Mouse (Mus musculus) embryonic fibroblast, embryonic 13.5 days (primary cell): ENCODE measurements at regions not wholly inside any gene's neighbourhood (a gene's known extent, or its start where the extent isn't known, plus 50 kb on each side); places are given as distances from the start of the nearest gene placed in this dataset.

Experiments used
- H3K27ac ChIP-seq: 2 replicates; pipeline ENCODE4 v1.5.1; 2012; ENCODE audit warnings: low read length, control low read depth, inconsistent platforms; ENCODE audit not compliant: insufficient read depth
- H3K4me1 ChIP-seq: 2 replicates; pipeline ENCODE4 v1.6.1; 2011; ENCODE audit warnings: low read length; ENCODE audit not compliant: control insufficient read depth, insufficient read depth
- H3K4me3 ChIP-seq: 2 replicates; pipeline ENCODE4 v1.5.1; 2011; ENCODE audit warnings: mild to moderate bottlenecking, control low read depth, low read length; ENCODE audit not compliant: insufficient read depth
- CTCF ChIP-seq: IDR thresholded peaks from 2 replicates; pipeline ENCODE4 v1.5.1; 2011; ENCODE audit warnings: mild to moderate bottlenecking, control low read depth, low read length, moderate library complexity, borderline replicate concordance; ENCODE audit not compliant: insufficient read depth
- POLR2A ChIP-seq: IDR thresholded peaks from 2 replicates; pipeline ENCODE4 v1.6.1; 2011; ENCODE audit warnings: low read depth, mild to moderate bottlenecking, control low read depth, low read length, moderate library complexity

DNA sequence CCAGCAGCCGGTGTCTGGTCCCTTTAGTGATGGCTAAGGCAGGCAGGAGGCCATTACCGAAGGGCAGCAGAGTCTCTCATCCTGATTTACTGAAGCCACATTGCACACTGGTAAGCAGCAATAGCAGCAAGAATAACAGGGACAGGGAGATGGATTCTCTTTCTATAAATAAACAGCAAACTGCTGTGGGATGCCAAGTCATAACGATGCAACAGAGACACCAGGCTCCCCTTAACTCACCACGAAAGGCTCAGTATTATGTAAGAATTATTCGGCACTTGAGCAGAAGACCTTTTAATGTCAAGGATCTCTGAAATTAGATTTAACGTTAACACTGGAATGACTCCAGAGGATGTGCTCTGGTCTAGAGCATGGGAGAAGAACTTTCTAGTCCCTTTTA lies 202.1 kb downstream of the Ddx10 start:
- no peak for TF ChIP-seq CTCF
- TF ChIP-seq POLR2A = no peak
- Histone ChIP-seq H3K4me1 (no peaks in the 10 kb centered on the region), H3K4me3 (no peak overlapping the region), H3K27ac (no peak overlapping the region)

DNA sequence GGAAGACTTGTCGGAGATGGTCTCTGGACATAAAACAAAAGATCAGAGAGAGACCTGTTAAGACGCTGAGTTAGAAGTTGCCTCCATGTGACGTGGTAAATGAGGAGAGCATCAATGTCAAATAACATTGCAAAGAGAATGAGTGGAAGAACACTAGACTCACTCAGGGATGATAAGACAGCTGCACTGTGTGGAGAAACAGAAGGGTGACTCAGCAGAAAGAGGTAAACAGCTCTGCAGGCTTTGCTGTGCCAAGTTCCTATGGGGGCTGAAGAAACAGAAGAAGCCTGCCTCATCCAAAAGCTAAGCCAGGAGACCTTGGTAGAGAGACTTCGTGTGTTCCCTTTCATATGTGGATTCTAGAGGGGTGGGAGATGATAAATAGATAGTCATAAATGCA lies 214.1 kb downstream of the Ddx10 start:
- Histone ChIP-seq H3K4me3 (no peak overlapping the region), H3K4me1 (no peaks in the 10 kb centered on the region), H3K27ac (no peak overlapping the region)
- TF ChIP-seq CTCF (no peak), POLR2A (no peak)

- Histone ChIP-seq H3K4me3 (no peak overlapping the region), H3K4me1 (no peaks in the 10 kb centered on the region), H3K27ac (no peak overlapping the region)
- no peak for TF ChIP-seq CTCF
- no peak for TF ChIP-seq POLR2A
Observed at GRCm38 (mm10) chr9:53022096-53022495, 225.8 kb downstream of the Ddx10 start.

DNA sequence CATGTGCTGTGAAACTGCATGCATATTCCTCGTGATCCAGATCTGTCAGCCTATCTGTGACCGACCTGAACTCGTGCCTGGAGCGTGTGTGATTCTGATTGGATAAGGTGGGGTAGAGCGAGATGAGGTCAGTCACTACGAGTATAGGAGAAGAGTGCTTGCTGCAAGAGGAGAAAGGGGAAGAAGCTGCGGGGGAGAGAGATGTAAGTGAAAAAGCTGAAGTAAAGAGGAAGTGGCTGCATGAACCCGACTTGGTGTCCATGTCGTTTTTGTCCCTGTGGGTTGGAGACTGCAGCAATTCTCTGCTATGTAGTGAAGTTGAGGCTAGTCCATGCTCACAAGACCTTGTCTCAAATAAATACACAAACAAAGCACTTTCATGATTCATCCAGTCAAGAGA lies 237.1 kb downstream of the Ddx10 start:
- TF ChIP-seq POLR2A (no peak), CTCF (no peak)
- Histone ChIP-seq H3K27ac (no peak overlapping the region), H3K4me1 (0 out of 2 replicates have a peak, but pooled peaks cover 2% of the 10 kb centered on the region), H3K4me3 (no peak overlapping the region)

DNA sequence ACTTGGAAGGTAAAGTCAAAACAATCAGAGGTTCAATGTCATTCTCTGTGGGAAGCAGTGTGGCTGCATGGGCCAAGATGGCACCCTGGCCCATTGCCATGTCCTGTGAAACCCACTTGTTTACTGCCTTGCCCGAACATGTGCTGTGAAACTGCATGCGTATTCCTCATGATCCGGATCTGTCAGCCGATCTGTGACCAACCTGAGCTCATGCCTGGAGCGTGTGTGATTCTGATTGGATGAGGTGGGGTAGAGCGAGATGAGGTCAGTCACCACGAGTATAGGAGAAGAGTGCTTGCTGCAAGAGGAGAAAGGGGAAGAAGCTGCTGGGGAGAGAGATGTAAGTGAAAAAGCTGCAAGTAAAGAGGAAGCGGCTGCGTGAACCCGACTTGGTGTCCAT lies 240.5 kb downstream of the Ddx10 start:
- H3K4me1 ChIP-seq = 0 out of 2 replicates have a peak, but pooled peaks cover 2% of the 10 kb centered on the region
- no peak overlapping the region for H3K27ac ChIP-seq
- H3K4me3 ChIP-seq = no peak overlapping the region
- no peak for TF ChIP-seq CTCF
- no peak for TF ChIP-seq POLR2A

DNA sequence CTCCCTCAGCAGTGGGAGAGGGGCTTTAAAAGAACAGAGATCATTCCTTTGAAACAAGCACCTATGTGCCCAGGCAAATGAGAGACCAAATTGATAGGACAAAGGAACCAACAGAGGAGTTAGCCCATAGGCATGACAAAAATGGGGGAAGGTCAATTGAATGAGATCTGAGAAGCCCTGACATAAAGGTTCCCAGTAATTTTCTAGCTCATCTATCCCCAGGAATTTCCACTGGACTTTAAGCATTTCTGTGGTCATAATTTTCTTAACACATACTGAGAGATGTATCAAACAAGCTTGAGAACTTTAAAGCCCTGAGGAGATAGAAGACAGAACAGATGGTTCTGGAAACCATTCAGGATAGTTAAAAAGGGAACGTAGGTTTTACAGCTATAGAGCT lies 241.8 kb downstream of the Ddx10 start:
- Histone ChIP-seq H3K27ac (no peak overlapping the region), H3K4me1 (0 out of 2 replicates have a peak, but pooled peaks cover 2% of the 10 kb centered on the region), H3K4me3 (no peak overlapping the region)
- no peak for TF ChIP-seq POLR2A
- TF ChIP-seq CTCF = no peak

- Histone ChIP-seq H3K27ac (no peak overlapping the region), H3K4me3 (no peak overlapping the region), H3K4me1 (no peaks in the 10 kb centered on the region)
- no peak for TF ChIP-seq POLR2A
- TF ChIP-seq CTCF = no peak
Observed at GRCm38 (mm10) chr9:53004253-53004978, 243.4 kb downstream of the Ddx10 start.

DNA sequence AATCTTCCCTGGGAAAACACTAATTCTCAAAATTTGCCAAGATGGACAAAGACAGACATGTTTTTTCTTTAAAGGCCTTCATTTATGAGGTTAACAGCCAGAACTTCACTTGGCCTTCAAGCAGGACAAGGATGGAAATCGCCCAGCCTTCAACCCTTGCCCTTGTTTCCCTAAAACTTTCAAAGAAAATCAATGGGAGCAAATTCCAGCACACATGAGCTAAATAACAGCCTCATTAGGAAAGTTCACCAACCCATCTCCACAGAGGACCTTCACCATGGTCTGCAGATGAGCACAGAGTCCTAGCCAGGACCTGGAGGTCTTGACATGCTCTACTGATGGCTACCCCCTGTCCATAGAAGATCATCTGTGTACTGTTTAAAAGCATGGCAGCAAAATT lies 271.8 kb downstream of the Ddx10 start:
- TF ChIP-seq POLR2A = no peak
- no peak for TF ChIP-seq CTCF
- no peak overlapping the region for H3K27ac ChIP-seq
- H3K4me1 ChIP-seq = no peaks in the 10 kb centered on the region
- H3K4me3 ChIP-seq = no peak overlapping the region

DNA sequence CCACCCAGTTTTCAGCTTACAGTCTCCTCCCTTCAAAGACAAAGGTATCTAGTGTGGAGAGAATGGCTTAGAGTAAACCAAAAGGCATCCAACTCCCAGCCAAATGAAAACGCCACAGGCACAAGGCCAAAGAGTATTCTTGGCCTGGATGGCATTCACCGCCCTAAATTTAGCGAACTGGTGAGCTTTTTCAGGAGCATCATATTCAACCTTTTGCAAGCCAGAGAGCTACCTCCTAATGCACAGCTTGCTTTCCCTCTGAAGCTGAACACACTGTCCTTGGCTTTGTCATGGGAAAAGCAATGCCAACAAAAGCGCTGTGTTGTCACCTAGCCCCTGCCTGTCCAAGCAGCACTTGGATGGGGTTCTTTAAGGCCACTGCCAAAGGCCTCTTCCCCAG lies 282.2 kb downstream of the Ddx10 start:
- no peak overlapping the region for H3K4me3 ChIP-seq
- TF ChIP-seq CTCF = no peak
- TF ChIP-seq POLR2A = no peak
- no peak overlapping the region for H3K27ac ChIP-seq
- no peaks in the 10 kb centered on the region for H3K4me1 ChIP-seq

GRCm38 (mm10) chr9:52959668-52960067 lies 280.1 kb upstream of the AI593442 start:
- Histone ChIP-seq H3K4me1 (no peaks in the 10 kb centered on the region), H3K27ac (no peak overlapping the region), H3K4me3 (no peak overlapping the region)
- TF ChIP-seq POLR2A (no peak), CTCF (no peak)
